8 mouse cellular contexts compared by ENCODE assay signal in the genomic region with DNA sequence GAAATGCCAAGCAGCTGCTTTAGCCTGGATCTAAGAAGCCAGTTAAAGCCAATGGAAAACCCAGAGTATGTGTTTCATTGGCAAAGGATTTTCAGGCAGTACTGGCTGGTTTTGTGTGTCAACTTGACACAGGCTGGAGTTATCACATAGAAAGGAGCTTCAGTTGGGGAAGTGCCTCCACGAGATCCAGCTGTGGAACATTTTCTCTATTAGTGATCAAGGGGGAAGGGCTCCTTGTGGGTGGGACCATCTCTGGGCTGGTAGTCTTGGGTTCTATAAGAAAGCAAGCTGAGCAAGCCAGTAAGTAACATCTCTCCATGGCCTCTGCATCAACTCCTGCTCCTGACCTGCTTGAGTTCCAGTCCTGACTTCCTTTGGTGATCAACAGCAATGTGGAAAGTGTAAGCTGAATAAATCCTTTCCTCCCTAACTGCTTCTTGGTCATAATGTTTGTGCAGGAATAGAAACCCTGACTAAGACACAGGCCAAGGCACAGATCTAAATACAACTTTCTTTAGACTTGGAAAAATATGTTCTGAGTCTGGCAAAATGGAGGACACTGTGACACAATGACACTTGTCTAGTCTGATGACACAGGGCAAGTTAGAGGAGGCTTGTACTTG. TPM values are rescaled to one million over a fixed set of nuclear protein-coding genes. Genes with fewer than 3 reads are reported as not detected.
DNase-seq lines count a peak whose midpoint lies in the region; ATAC-seq lines count a peak whose summit lies in the region.
"Not testable (repeated sequence)": the region's sequence is repeated elsewhere in the genome, so short reads cannot be mapped to it uniquely, and the experiment has no call there.

No protein-coding gene starts in this region.

- not testable (repeated sequence) for H3K9me3 ChIP-seq in forebrain, embryonic 10.5 days; heart, embryonic 16.5 days (replicated peaks; ENCODE audit: control insufficient read depth, low read length); intestine, embryonic 15.5 days; limb, embryonic 13.5 days; lung, embryonic 15.5 days; midbrain, embryonic 15.5 days; stomach, embryonic 14.5 days (ENCODE audit: control insufficient read depth, low read depth, low read length)

- H3K4me1 ChIP-seq in forebrain, embryonic 10.5 days = peaks cover 79% of the 10 kb centered on the region
- H3K4me1 ChIP-seq in heart, embryonic 16.5 days (ENCODE audit: control insufficient read depth, insufficient read depth, low read length) = peaks cover 39% of the 10 kb centered on the region
- peaks cover 44% of the 10 kb centered on the region for H3K4me1 ChIP-seq in intestine, embryonic 15.5 days (replicated peaks)
- H3K4me1 ChIP-seq in limb, embryonic 13.5 days = peaks cover 55% of the 10 kb centered on the region
- H3K4me1 ChIP-seq in lung, embryonic 15.5 days = peaks cover 68% of the 10 kb centered on the region
- peaks cover 45% of the 10 kb centered on the region for H3K4me1 ChIP-seq in midbrain, embryonic 15.5 days
- H3K4me1 ChIP-seq in stomach, embryonic 14.5 days (ENCODE audit: control insufficient read depth, insufficient read depth, low read length) = peaks cover 36% of the 10 kb centered on the region; the same call in 1 of the 2 replicates

- ATAC-seq in heart, embryonic 16.5 days (replicated peaks; ENCODE audit: extremely low read depth, insufficient read depth, low FRiP score); intestine, embryonic 15.5 days; limb, embryonic 13.5 days (ENCODE audit: low FRiP score, low read depth); lung, embryonic 15.5 days (ENCODE audit: borderline replicate concordance, extremely low read depth, low FRiP score, low TSS enrichment); midbrain, embryonic 15.5 days (replicated peaks); stomach, embryonic 14.5 days (ENCODE audit: insufficient number of reproducible peaks, insufficient read depth, low FRiP score, low read depth): not testable (repeated sequence)

- WGBS in forebrain, embryonic 10.5 days = 52% methylated on average over 1 of the region's 1 CpGs
- 50% methylated on average over 1 of the region's 1 CpGs for WGBS in heart, embryonic 16.5 days
- 42% methylated on average over 1 of the region's 1 CpGs for WGBS in intestine, embryonic 15.5 days
- WGBS in limb, embryonic 13.5 days = 22% methylated on average over 1 of the region's 1 CpGs
- WGBS in lung, embryonic 15.5 days = 13% methylated on average over 1 of the region's 1 CpGs
- 54% methylated on average over 1 of the region's 1 CpGs for WGBS in midbrain, embryonic 15.5 days
- 35% methylated on average over 1 of the region's 1 CpGs for WGBS in stomach, embryonic 14.5 days

- peak; percentile 63 for DNase-seq in MEL-GATA-1-ER (ENCODE audit: extremely low read depth, low read depth)
- DNase-seq in forebrain, embryonic 10.5 days (ENCODE audit: extremely low spot score, low spot score) = not testable (repeated sequence)

- H3K36me3 ChIP-seq in forebrain, embryonic 10.5 days (replicated peaks); heart, embryonic 16.5 days (ENCODE audit: control insufficient read depth, insufficient read depth); intestine, embryonic 15.5 days; limb, embryonic 13.5 days; lung, embryonic 15.5 days; midbrain, embryonic 15.5 days (replicated peaks); stomach, embryonic 14.5 days (ENCODE audit: control insufficient read depth, insufficient read depth, low read length): not testable (repeated sequence)

- peak overlapping the region; percentile 50; the same call in 1 of the 2 replicates for H3K4me3 ChIP-seq in forebrain, embryonic 10.5 days
- H3K4me3 ChIP-seq in heart, embryonic 16.5 days (ENCODE audit: low read length); intestine, embryonic 15.5 days (replicated peaks); limb, embryonic 13.5 days; lung, embryonic 15.5 days; midbrain, embryonic 15.5 days; stomach, embryonic 14.5 days (ENCODE audit: low read depth, low read length): not testable (repeated sequence)

- not testable (repeated sequence) for H3K27me3 ChIP-seq in forebrain, embryonic 10.5 days (ENCODE audit: poor library complexity, severe bottlenecking); heart, embryonic 16.5 days (ENCODE audit: control insufficient read depth, insufficient read depth, low read length); intestine, embryonic 15.5 days (replicated peaks); limb, embryonic 13.5 days; lung, embryonic 15.5 days; midbrain, embryonic 15.5 days (replicated peaks); stomach, embryonic 14.5 days (ENCODE audit: control insufficient read depth, insufficient read depth, low read length)

- peak overlapping the region; percentile 13; the same call in 1 of the 2 replicates for H3K4me2 ChIP-seq in heart, embryonic 16.5 days (ENCODE audit: low read depth, low read length)
- H3K4me2 ChIP-seq in intestine, embryonic 15.5 days (replicated peaks) = 0 out of 2 replicates have a peak overlapping the region, but pooled peaks have one; percentile 9
- H3K4me2 ChIP-seq in limb, embryonic 13.5 days (replicated peaks) = peak overlapping the region; percentile 25; the same call in 1 of the 2 replicates
- peak overlapping the region; percentile 27; the same call in 1 of the 2 replicates for H3K4me2 ChIP-seq in lung, embryonic 15.5 days
- H3K4me2 ChIP-seq in midbrain, embryonic 15.5 days; stomach, embryonic 14.5 days (replicated peaks; ENCODE audit: low read depth, low read length): not testable (repeated sequence)

- not testable (repeated sequence) for H3K9ac ChIP-seq in heart, embryonic 16.5 days (ENCODE audit: low read length); intestine, embryonic 15.5 days; limb, embryonic 13.5 days; lung, embryonic 15.5 days; midbrain, embryonic 15.5 days; stomach, embryonic 14.5 days (replicated peaks; ENCODE audit: low read depth, low read length)

- H3K27ac ChIP-seq in forebrain, embryonic 10.5 days = peak overlapping the region; percentile 93
- peak overlapping the region; percentile 78 for H3K27ac ChIP-seq in heart, embryonic 16.5 days (ENCODE audit: low read length)
- H3K27ac ChIP-seq in intestine, embryonic 15.5 days = peak overlapping the region; percentile 88
- H3K27ac ChIP-seq in limb, embryonic 13.5 days = peak overlapping the region; percentile 75
- H3K27ac ChIP-seq in lung, embryonic 15.5 days = peak overlapping the region; percentile 82
- H3K27ac ChIP-seq in midbrain, embryonic 15.5 days = peak overlapping the region; percentile 58
- H3K27ac ChIP-seq in stomach, embryonic 14.5 days (ENCODE audit: low read length) = peak overlapping the region; percentile 72; the same call in 1 of the 2 replicates

RNA-seq across cellular contexts. Expression of gene Scd2, which starts 11.5 kb away (rescaled TPM):
- polyA plus RNA-seq in forebrain, embryonic 10.5 days (2016; fragmentation: Nextera tagmentation; extraction: Ambion mirVana) = 369 and 403 TPM in 2 replicates
- polyA plus RNA-seq in heart, embryonic 16.5 days (2015; fragmentation: Nextera tagmentation; extraction: Ambion mirVana) = 134 and 148 TPM in 2 replicates
- 417 and 432 TPM in 2 replicates for polyA plus RNA-seq in intestine, embryonic 15.5 days (2015; fragmentation: Nextera tagmentation; extraction: Ambion mirVana)
- polyA plus RNA-seq in limb, embryonic 13.5 days (2015; fragmentation: Nextera tagmentation; extraction: Ambion mirVana) = 197 and 219 TPM in 2 replicates
- 210 and 224 TPM in 2 replicates for polyA plus RNA-seq in lung, embryonic 15.5 days (2015; fragmentation: Nextera tagmentation; extraction: Ambion mirVana)
- polyA plus RNA-seq in midbrain, embryonic 15.5 days (2015; fragmentation: Nextera tagmentation; extraction: Ambion mirVana) = 251 and 253 TPM in 2 replicates
- 237 and 282 TPM in 2 replicates for polyA plus RNA-seq in stomach, embryonic 14.5 days (2014; fragmentation: Nextera tagmentation; extraction: Ambion mirVana)

RNA-seq across cellular contexts. Expression of gene Scd4, which starts 51.0 kb away (rescaled TPM):
- polyA plus RNA-seq in forebrain, embryonic 10.5 days (2016; fragmentation: Nextera tagmentation; extraction: Ambion mirVana) = 0.06 TPM in 1 of 2 replicates, not detected in the other
- 4.4 and 4.8 TPM in 2 replicates for polyA plus RNA-seq in heart, embryonic 16.5 days (2015; fragmentation: Nextera tagmentation; extraction: Ambion mirVana)
- 0.10 and 0.19 TPM in 2 replicates for polyA plus RNA-seq in intestine, embryonic 15.5 days (2015; fragmentation: Nextera tagmentation; extraction: Ambion mirVana)
- polyA plus RNA-seq in limb, embryonic 13.5 days (2015; fragmentation: Nextera tagmentation; extraction: Ambion mirVana) = 0.13 and 0.14 TPM in 2 replicates
- 0.15 and 0.35 TPM in 2 replicates for polyA plus RNA-seq in lung, embryonic 15.5 days (2015; fragmentation: Nextera tagmentation; extraction: Ambion mirVana)
- 0.08 and 0.13 TPM in 2 replicates for polyA plus RNA-seq in midbrain, embryonic 15.5 days (2015; fragmentation: Nextera tagmentation; extraction: Ambion mirVana)
- 0.10 and 0.25 TPM in 2 replicates for polyA plus RNA-seq in stomach, embryonic 14.5 days (2014; fragmentation: Nextera tagmentation; extraction: Ambion mirVana)
